Mouse (Mus musculus) heart, embryonic 11.5 days (tissue): ENCODE results near the gene Dera. TPM values are rescaled to one million over a fixed set of nuclear protein-coding genes. Genes with fewer than 3 reads are reported as not detected.

ENCODE experiments used
- ATAC-seq: fragments of 200-750 bp; cut with Nextera tagmentation; replicated peaks from 2 replicates; pipeline ENCODE4 v1.8.0; 2017; ENCODE audit warnings: moderate library complexity; ENCODE audit not compliant: insufficient number of reproducible peaks, low FRiP score, low TSS enrichment
- H3K27ac ChIP-seq: fragments of 300-500 bp; sonication (generic); 2 replicates; pipeline ENCODE4 v1.5.1; 2014; ENCODE audit warnings: mild to moderate bottlenecking, low read depth, low read length
- H3K27me3 ChIP-seq: fragments of 300-500 bp; sonication (generic); 2 replicates; pipeline ENCODE4 v1.6.1; 2014; ENCODE audit warnings: mild to moderate bottlenecking, low read length, mixed read lengths; ENCODE audit not compliant: control insufficient read depth, insufficient read depth
- H3K36me3 ChIP-seq: fragments of 300-500 bp; sonication (generic); 2 replicates; pipeline ENCODE4 v1.6.1; 2014; ENCODE audit warnings: mild to moderate bottlenecking, low read length, moderate library complexity, mixed read lengths; ENCODE audit not compliant: control insufficient read depth, insufficient read depth
- H3K4me1 ChIP-seq: fragments of 300-500 bp; sonication (generic); 2 replicates; pipeline ENCODE4 v1.6.1; 2014; ENCODE audit warnings: low read length; ENCODE audit not compliant: control insufficient read depth, insufficient read depth
- H3K4me2 ChIP-seq: fragments of 300-500 bp; sonication (generic); 2 replicates; pipeline ENCODE4 v1.6.1; 2014; ENCODE audit warnings: mild to moderate bottlenecking, moderate library complexity
- H3K4me3 ChIP-seq: fragments of 300-500 bp; sonication (generic); 2 replicates; pipeline ENCODE4 v1.5.1; 2014; ENCODE audit warnings: low read depth, low read length
- H3K9ac ChIP-seq: fragments of 300-500 bp; sonication (generic); 2 replicates; pipeline ENCODE4 v1.6.1; 2014; ENCODE audit warnings: mild to moderate bottlenecking, low read depth, low read length, moderate library complexity
- H3K9me3 ChIP-seq: fragments of 300-500 bp; sonication (generic); replicated peaks from 2 replicates; pipeline ENCODE4 v1.6.1; 2016; ENCODE audit warnings: low read length; ENCODE audit not compliant: control insufficient read depth
- WGBS: fragments of 180-500 bp; shearing (Covaris S2); extraction: QIAGEN DNeasy Blood & Tissue Kit; methylation state at CpG from one replicate; pipeline ENCODE4 v1.1.7; 2014; ENCODE audit not compliant: insufficient replicate concordance; 5-methylcytosine and 5-hydroxymethylcytosine counted together
- polyA plus RNA-seq: library from polyadenylated mRNA; unstranded; fragments of >200 nt; fragmentation: Nextera tagmentation; extraction: Ambion mirVana; gene quantifications from 2 replicates; pipeline ENCODE4 v1.2.1, GENCODE M21; 2014

The Dera gene
- polyA plus RNA-seq, 1 experiment from 2014 or later = 62.5 TPM

- H3K27me3 ChIP-seq = peaks cover 4% of the 10 kb centered on the region; the same call in 1 of the 2 replicates
- no peak for ATAC-seq
- H3K9me3 ChIP-seq = no peaks in the 10 kb centered on the region
- no peaks in the 10 kb centered on the region for H3K4me1 ChIP-seq
- 81% methylated on average over 15 of the region's 15 CpGs for WGBS
- H3K27ac ChIP-seq = no peak overlapping the region
- no peak overlapping the region for H3K4me3 ChIP-seq
- H3K36me3 ChIP-seq = no peaks in the 10 kb centered on the region
- no peak overlapping the region for H3K4me2 ChIP-seq
- no peak overlapping the region for H3K9ac ChIP-seq
Measured at GRCm38 (mm10) chr6:137722220-137722931, 32.0 kb upstream of the Dera start.

GRCm38 (mm10) chr6:137723898-137724297 is 30.4 kb upstream of the Dera start:
- no peak overlapping the region for H3K27ac ChIP-seq
- no peak overlapping the region for H3K4me3 ChIP-seq
- no peak overlapping the region for H3K9ac ChIP-seq
- no peaks in the 10 kb centered on the region for H3K9me3 ChIP-seq
- no peaks in the 10 kb centered on the region for H3K4me1 ChIP-seq
- WGBS = 8% methylated on average over 4 of the region's 4 CpGs
- no peak for ATAC-seq
- H3K4me2 ChIP-seq = no peak overlapping the region
- no peaks in the 10 kb centered on the region for H3K36me3 ChIP-seq
- peaks cover 4% of the 10 kb centered on the region; the same call in 1 of the 2 replicates for H3K27me3 ChIP-seq

- peaks cover 5% of the 10 kb centered on the region for H3K36me3 ChIP-seq
- H3K4me1 ChIP-seq = peaks cover 9% of the 10 kb centered on the region
- no peaks in the 10 kb centered on the region for H3K27me3 ChIP-seq
- H3K9me3 ChIP-seq = no peaks in the 10 kb centered on the region
- peak; percentile 52 for ATAC-seq
- peak overlapping the region; percentile 84 for H3K4me3 ChIP-seq
- H3K4me2 ChIP-seq = peak overlapping the region; percentile 79
- WGBS = 3% methylated on average over 7 of the region's 7 CpGs
- H3K9ac ChIP-seq = peak overlapping the region; percentile 90
- H3K27ac ChIP-seq = peak overlapping the region; percentile 64
Measured at GRCm38 (mm10) chr6:137734460-137734845, 19.9 kb upstream of the Dera start.

- no peaks in the 10 kb centered on the region for H3K9me3 ChIP-seq
- no peaks in the 10 kb centered on the region for H3K27me3 ChIP-seq
- H3K9ac ChIP-seq = peak within 1 kb of the TSS; percentile 90
- ATAC-seq = peak; percentile 98
- peak within 1 kb of the TSS; percentile 64 for H3K27ac ChIP-seq
- peaks cover 9% of the 10 kb centered on the region for H3K4me1 ChIP-seq
- H3K36me3 ChIP-seq = peaks cover 10% of the 10 kb centered on the region
- H3K4me2 ChIP-seq = peak within 1 kb of the TSS; percentile 79
- under 1% methylated on average over 72 of the region's 86 CpGs for WGBS
- H3K4me3 ChIP-seq = peak within 1 kb of the TSS; percentile 84
Measured at GRCm38 (mm10) chr6:137734846-137735609, 19.3 kb upstream of the Dera start, which contains the start of gene Strap. Strap (plus strand) TSS chr6:137735078.

- Histone ChIP-seq H3K36me3 (peaks cover 16% of the 10 kb centered on the region), H3K9me3 (no peaks in the 10 kb centered on the region), H3K4me3 (peak overlapping the region; percentile 84), H3K9ac (peak overlapping the region; percentile 90), H3K27ac (peak overlapping the region; percentile 64), H3K4me2 (peak overlapping the region; percentile 79), H3K4me1 (peaks cover 9% of the 10 kb centered on the region), H3K27me3 (no peaks in the 10 kb centered on the region)
- 9% methylated on average over 17 of the region's 17 CpGs for WGBS
- no peak for ATAC-seq
Measured at GRCm38 (mm10) chr6:137735671-137736238, 18.6 kb upstream of the Dera start.

- H3K9me3 ChIP-seq = no peaks in the 10 kb centered on the region
- no peak overlapping the region for H3K4me3 ChIP-seq
- peaks cover 6% of the 10 kb centered on the region for H3K4me1 ChIP-seq
- no peaks in the 10 kb centered on the region for H3K27me3 ChIP-seq
- no peak overlapping the region for H3K4me2 ChIP-seq
- WGBS = 87% methylated on average over 2 of the region's 2 CpGs
- ATAC-seq = no peak
- H3K9ac ChIP-seq = no peak overlapping the region
- peaks cover 26% of the 10 kb centered on the region for H3K36me3 ChIP-seq
- no peak overlapping the region for H3K27ac ChIP-seq
Measured at GRCm38 (mm10) chr6:137740972-137741371, 13.4 kb upstream of the Dera start.

GRCm38 (mm10) chr6:137744700-137745099 is 9.6 kb upstream of the Dera start:
- ATAC-seq = no peak
- WGBS = 87% methylated on average over 4 of the region's 4 CpGs
- no peaks in the 10 kb centered on the region for H3K4me1 ChIP-seq
- H3K4me2 ChIP-seq = no peak overlapping the region
- H3K4me3 ChIP-seq = no peak overlapping the region
- no peak overlapping the region for H3K9ac ChIP-seq
- no peaks in the 10 kb centered on the region for H3K9me3 ChIP-seq
- H3K27me3 ChIP-seq = no peaks in the 10 kb centered on the region
- H3K36me3 ChIP-seq = peaks cover 31% of the 10 kb centered on the region
- H3K27ac ChIP-seq = no peak overlapping the region

- Histone ChIP-seq H3K27ac (no peak overlapping the region), H3K4me1 (no peaks in the 10 kb centered on the region), H3K4me3 (no peak overlapping the region), H3K9me3 (no peaks in the 10 kb centered on the region), H3K4me2 (no peak overlapping the region), H3K27me3 (no peaks in the 10 kb centered on the region), H3K9ac (no peak overlapping the region), H3K36me3 (peaks cover 25% of the 10 kb centered on the region)
- no peak for ATAC-seq
- WGBS = 74% methylated on average over 5 of the region's 5 CpGs
Measured at GRCm38 (mm10) chr6:137747174-137747928, 7.0 kb upstream of the Dera start.
